ENCODE assay signal across 21 mouse cellular contexts in genomic region chrX:137687974-137688373, GRCm38 (mm10).
A peak's percentile ranks its signal among the peaks of the same experiment; 100 is the strongest.
DNase-seq lines count a peak whose midpoint lies in the region; ATAC-seq lines count a peak whose summit lies in the region.
"Had no signal": no experiment of that assay in that cellular context is flagged by ENCODE, and none has a peak within 500 bp of the region (broad histone marks: within the 10 kb centered on the region; RNA-seq: fewer than 3 reads in every experiment).

No protein-coding gene starts in this region.

- no peaks in the 10 kb centered on the region for H3K27me3 ChIP-seq in splenic B cell, adult 2 months (ENCODE audit: control insufficient read depth, insufficient read depth, low read length, poor library complexity, severe bottlenecking)
- H3K27me3 ChIP-seq: embryonic facial prominence, embryonic 13.5 days; embryonic facial prominence, embryonic 15.5 days; forebrain, embryonic 12.5 days had no signal

- intact Hi-C loops in heart, postnatal 36 days (cut with DNase I), result no loop called here

- peak; percentile 11 for DNase-seq in MEL-GATA-1-ER (ENCODE audit: extremely low read depth, low read depth)
- peak; percentile 15 for DNase-seq in splenic B cell, adult 2 months (ENCODE audit: low read depth, low spot score)
- no peak for DNase-seq in heart, postnatal 36 days
- no peak for DNase-seq in spleen, postnatal 14 days (ENCODE audit: low spot score in 2 of 2)
- DNase-seq in kidney, postnatal 25 days, result no peak
- DNase-seq: adrenal gland, adult 8-10 months; adrenal gland, postnatal 14 days; adrenal gland, postnatal 36 days; cerebellum, adult 11-12 months; cerebellum, adult 2 months; cerebellum, adult 9-10 months; cerebellum, postnatal 10 days; cerebellum, postnatal 25 days; embryo, embryonic 11 days; forebrain, postnatal 0 days had no signal

- ATAC-seq in hematopoietic stem cell, adult 5-6 weeks (replicated peaks in 1 of 2; ENCODE audit: insufficient read depth in 1 of 2, low FRiP score in 2 of 2, low TSS enrichment in 1 of 2, low read depth in 1 of 2, poor library complexity in 2 of 2, severe bottlenecking in 2 of 2), result peak; percentile 95 to 99
- ATAC-seq: forebrain, embryonic 14.5 days; forebrain, postnatal 0 days had no signal

- H3K36me3 ChIP-seq in splenic B cell, adult 2 months (ENCODE audit: control insufficient read depth, insufficient read depth, low read length, poor library complexity, severe bottlenecking), result no peaks in the 10 kb centered on the region
- H3K36me3 ChIP-seq: embryonic facial prominence, embryonic 13.5 days; embryonic facial prominence, embryonic 15.5 days; forebrain, embryonic 10.5 days; forebrain, embryonic 12.5 days had no signal

Comparison
In these comparisons a context has a peak if more than half of its experiments do, and no peak if none do; other contexts are left out.
1. DNase-seq: peak in MEL-GATA-1-ER (single experiment) and splenic B cell, adult 2 months (single experiment); none in heart, postnatal 36 days (0 of 2), spleen, postnatal 14 days (0 of 2) and kidney, postnatal 25 days (0 of 2).